Mouse (Mus musculus) forebrain, embryonic 15.5 days (tissue): Measurements from ENCODE around the gene 2410004B18Rik. TPM values are rescaled to one million over a fixed set of nuclear protein-coding genes. Genes with fewer than 3 reads are reported as not detected.

Experiments
- ATAC-seq: fragments of 200-750 bp; cut with Nextera tagmentation; replicated peaks from 2 replicates; pipeline ENCODE4 v1.8.0; 2017; ENCODE audit warnings: mild to moderate bottlenecking, moderate TSS enrichment, moderate library complexity
- H3K27ac ChIP-seq: fragments of 300-500 bp; sonication (generic); replicated peaks from 2 replicates; pipeline ENCODE4 v1.5.1; 2015; ENCODE audit warnings: mild to moderate bottlenecking, inconsistent platforms
- H3K27me3 ChIP-seq: fragments of 300-500 bp; sonication (generic); 2 replicates; pipeline ENCODE4 v1.6.1; 2015; ENCODE audit warnings: inconsistent platforms
- H3K36me3 ChIP-seq: fragments of 300-500 bp; sonication (generic); 2 replicates; pipeline ENCODE4 v1.6.1; 2015; ENCODE audit warnings: mild to moderate bottlenecking, inconsistent platforms
- H3K4me1 ChIP-seq: fragments of 300-500 bp; sonication (generic); 2 replicates; pipeline ENCODE4 v1.6.1; 2015; ENCODE audit warnings: inconsistent platforms
- H3K4me2 ChIP-seq: fragments of 300-500 bp; sonication (generic); replicated peaks from 2 replicates; pipeline ENCODE4 v1.6.1; 2015; ENCODE audit warnings: mild to moderate bottlenecking, inconsistent platforms
- H3K4me3 ChIP-seq: fragments of 300-500 bp; sonication (generic); 2 replicates; pipeline ENCODE4 v1.5.1; 2015; ENCODE audit warnings: mild to moderate bottlenecking, inconsistent platforms
- H3K9ac ChIP-seq: fragments of 300-500 bp; sonication (generic); replicated peaks from 2 replicates; pipeline ENCODE4 v1.6.1; 2015; ENCODE audit warnings: mild to moderate bottlenecking, inconsistent platforms
- H3K9me3 ChIP-seq: fragments of 300-500 bp; sonication (generic); 2 replicates; pipeline ENCODE4 v1.6.1; 2016; ENCODE audit warnings: inconsistent platforms
- WGBS: fragments of 180-500 bp; shearing (Covaris S2); methylation state at CpG from one replicate; pipeline ENCODE4 v1.1.7; 2015; ENCODE audit warnings: mixed read lengths; 5-methylcytosine and 5-hydroxymethylcytosine counted together
- polyA plus RNA-seq: library from polyadenylated mRNA; unstranded; fragments of >200 nt; fragmentation: Nextera tagmentation; extraction: Ambion mirVana; gene quantifications from 2 replicates; pipeline ENCODE4 v1.2.1, GENCODE M21; 2015

The 2410004B18Rik gene
- polyA plus RNA-seq, 1 experiment from 2014 or later, result 80.1 TPM

DNA sequence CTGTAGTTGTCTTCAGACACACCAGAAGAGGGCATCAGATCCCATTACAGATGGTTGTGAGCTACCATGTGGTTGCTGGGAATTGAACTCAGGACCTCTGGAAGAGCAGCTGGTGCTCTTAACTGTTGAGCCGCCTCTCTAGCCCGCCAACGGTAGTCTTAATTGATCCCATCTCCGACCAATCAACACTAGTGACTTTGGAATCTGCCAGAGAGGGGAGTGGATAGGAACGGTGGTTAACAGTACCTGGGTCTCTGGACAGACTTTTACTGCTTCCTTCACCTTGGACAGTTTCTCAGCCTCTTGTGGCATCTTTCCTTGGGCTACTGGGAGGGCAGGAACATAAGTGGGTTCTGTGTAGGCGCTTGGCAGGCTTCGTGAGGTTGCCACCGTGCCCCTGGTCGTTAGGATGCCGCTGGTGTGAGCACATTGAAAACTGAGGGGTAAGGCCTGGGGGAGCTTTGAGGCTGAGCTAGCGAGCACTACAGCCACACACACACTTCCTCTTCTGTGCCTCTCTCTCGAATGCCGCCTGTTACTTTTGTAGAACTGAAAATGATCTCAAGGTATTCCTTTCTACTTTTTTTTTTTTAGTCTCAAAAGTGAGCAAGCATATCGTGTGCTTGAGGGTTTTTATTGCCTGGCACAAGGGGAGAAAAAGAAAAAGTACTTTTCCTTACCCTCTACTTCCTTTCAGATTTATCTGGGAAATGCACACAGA is 55.8 kb downstream of the 2410004B18Rik start:
- 78% methylated on average over 14 of the region's 14 CpGs for WGBS
- H3K27me3 ChIP-seq, result 0 out of 2 replicates have a peak, but pooled peaks cover 1% of the 10 kb centered on the region
- H3K9me3 ChIP-seq, result no peaks in the 10 kb centered on the region
- H3K4me3 ChIP-seq, result no peak overlapping the region
- H3K27ac ChIP-seq, result no peak overlapping the region
- no peak overlapping the region for H3K4me2 ChIP-seq
- H3K9ac ChIP-seq, result no peak overlapping the region
- H3K4me1 ChIP-seq, result peaks cover 15% of the 10 kb centered on the region
- ATAC-seq, result no peak
- no peaks in the 10 kb centered on the region for H3K36me3 ChIP-seq

Other genes with a start within 250 kb of the 2410004B18Rik start
- 162 and 170 TPM in 2 replicates for gene Ddah1, start 179.3 kb upstream of the 2410004B18Rik start, polyA plus RNA-seq
- 41.3 and 42.4 TPM in 2 replicates for gene Bcl10, start 15.2 kb upstream of the 2410004B18Rik start, polyA plus RNA-seq
- gene Syde2, start 49.9 kb downstream of the 2410004B18Rik start, polyA plus RNA-seq, result 0.50 and 0.65 TPM in 2 replicates
- 0.59 and 1.4 TPM in 2 replicates for gene Wdr63, start 170.1 kb downstream of the 2410004B18Rik start, polyA plus RNA-seq
- gene Mcoln3, start 179.4 kb downstream of the 2410004B18Rik start, polyA plus RNA-seq, result 0.23 and 0.67 TPM in 2 replicates
- gene Mcoln2, start 211.8 kb downstream of the 2410004B18Rik start, polyA plus RNA-seq, result not detected in 2 replicates